Mouse (Mus musculus): Measurements from ENCODE around the gene Zfp846.
"Not testable (repeated sequence)": the region's sequence is repeated elsewhere in the genome, so short reads cannot be mapped to it uniquely, and the experiment has no call there.

Gene Zfp846

GRCm38 (mm10) chr9:20581175-20581634 is at the start of gene Zfp846:
Gene Zfp846, plus strand, starts transcription at chr9:20581291.
- in situ Hi-C loops (cut with MboI, MseI), result no loop called here

DNA sequence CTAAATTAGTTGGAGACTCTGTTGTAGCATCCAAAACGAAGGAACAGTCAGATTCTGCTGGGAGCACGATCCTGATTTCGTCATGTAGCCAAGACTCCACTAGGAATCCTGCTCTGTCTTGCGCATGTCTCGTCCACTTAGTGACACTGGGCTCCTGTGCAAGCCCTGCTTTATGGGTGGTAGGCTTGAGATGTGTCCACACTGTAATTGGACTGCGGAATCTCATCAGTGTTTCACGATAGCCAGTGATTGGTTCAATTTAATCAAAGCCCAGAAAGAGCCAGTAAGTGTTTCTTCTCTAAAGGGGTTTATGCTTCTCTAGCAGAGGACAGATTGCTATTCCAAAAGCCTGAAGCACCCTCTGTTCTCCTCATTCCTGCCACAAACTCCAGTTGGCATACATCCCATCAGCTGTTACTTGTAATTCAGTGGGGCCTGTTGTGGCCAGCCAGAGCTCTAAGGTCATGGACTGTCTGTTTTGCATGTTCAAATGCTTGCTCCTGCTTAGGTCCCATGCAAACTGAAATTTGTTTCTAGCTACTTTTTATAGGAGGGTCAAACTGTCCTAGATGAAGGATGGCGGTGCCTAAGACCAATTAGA is 46.7 kb upstream of the Zfp846 start:
- in situ Hi-C loops (cut with MboI, MseI), result no loop called here

- in situ Hi-C loops (cut with MboI, MseI), result no loop called here
Measured at GRCm38 (mm10) chr9:20536598-20536997, 44.5 kb upstream of the Zfp846 start.

DNA sequence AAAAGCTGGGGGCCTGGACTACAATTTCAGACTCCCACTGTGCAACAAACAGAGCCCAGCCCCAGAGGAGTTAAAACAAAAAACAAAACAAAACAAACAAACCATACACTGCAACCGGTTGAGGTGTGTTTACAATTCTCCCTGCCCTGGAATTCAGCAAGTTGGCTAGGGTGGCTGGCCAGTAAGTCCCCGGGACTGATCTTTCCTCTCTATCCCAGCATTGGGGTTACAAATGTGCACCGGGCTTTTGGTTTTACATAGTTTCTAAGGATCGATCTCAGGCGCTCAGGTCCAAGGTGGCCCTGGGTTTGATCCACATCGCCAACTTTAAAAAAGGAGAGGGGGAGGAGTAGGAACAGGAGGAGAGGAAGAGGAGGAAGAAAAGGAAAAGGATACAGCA is 37.6 kb upstream of the Zfp846 start:
- in situ Hi-C loops (cut with MboI, MseI), result no loop called here

DNA sequence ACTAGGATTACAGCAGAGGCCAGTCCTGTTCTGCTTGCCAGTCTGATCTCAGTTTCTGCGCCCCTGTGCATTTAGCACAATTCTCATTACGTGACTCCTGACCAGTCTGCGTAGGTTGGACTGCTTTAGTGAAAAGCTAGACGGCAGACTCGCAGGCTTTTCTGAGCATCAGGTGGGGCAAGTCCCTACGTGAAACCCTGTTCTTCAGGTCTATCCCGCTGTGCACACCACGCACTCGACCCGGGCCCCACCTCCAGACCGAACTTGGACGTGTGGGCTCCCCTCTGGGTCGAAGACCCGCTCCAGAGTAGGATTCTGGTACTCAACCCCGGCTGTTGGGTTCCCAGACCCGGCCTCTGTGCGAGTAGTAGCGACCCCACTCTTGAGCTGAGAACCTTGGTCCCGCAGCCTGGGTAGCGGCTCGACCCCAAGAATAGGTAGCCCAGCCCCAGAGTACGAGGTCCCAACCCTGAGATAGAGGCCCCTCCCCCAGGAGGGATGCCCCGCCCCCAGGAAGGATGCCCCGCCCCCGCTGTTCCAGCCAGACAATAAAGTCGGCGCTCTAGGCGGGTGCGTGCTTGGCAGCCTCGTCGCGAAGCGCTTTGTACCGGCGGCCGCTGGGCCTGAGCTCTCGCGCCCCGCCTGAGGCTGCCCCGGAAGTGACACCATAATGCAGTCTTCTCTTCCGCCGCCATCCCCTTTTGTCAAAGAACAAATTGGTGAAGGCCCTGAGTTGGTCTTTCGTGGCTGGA is 36.8 kb upstream of the Zfp846 start:
- in situ Hi-C loops (cut with MboI, MseI), result no loop called here

GRCm38 (mm10) chr9:20545151-20545550 is 35.9 kb upstream of the Zfp846 start:
- in situ Hi-C loops (cut with MboI, MseI), result no loop called here

DNA sequence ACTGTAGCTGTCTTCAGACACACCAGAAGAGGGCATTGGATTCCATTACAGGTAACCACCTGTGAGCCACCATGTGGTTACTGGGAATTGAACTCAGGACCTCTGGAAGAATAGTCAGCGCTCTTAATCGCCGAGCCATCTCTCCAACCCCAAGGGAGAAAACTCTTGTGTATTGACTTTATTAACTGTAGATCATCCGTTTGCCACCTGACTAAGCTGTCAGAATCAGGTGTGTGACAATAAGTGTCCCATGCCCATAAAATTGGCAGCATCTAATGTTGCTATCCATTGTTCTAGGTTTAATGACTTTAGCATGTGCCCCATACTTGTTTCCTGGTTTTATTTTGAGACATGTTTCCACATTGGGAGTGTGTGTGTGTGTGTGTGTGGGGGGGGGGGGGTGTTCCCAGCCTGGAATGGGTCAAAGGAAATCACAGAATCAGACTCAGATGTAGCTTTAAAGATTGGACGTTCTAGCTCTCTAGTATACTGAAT is 29.3 kb upstream of the Zfp846 start:
- in situ Hi-C loops (cut with MboI, MseI), result no loop called here

DNA sequence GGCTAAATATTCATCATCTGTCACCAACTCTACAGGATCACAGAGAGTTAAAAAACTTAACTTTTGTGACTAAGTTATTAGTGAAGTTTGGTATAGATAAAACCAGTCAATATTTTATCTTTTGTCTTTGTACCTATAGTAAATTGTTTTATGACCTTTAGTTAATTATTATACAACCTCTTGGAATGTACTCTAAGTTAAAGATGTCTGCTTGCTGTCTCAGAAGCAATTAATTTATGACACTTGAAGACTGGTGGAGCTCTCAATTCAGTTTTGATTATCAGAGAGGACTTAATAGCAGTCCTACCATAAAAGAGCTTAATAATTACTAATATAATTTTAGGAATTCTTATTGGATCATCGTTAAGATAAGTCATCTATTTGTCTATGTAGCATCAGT is 28.4 kb upstream of the Zfp846 start:
- in situ Hi-C loops (cut with MboI, MseI), result no loop called here

- in situ Hi-C loops (cut with MboI, MseI), result no loop called here
Measured at GRCm38 (mm10) chr9:20562177-20562576, 18.9 kb upstream of the Zfp846 start.

- in situ Hi-C loops (cut with MboI, MseI), result not testable (repeated sequence)
Measured at GRCm38 (mm10) chr9:20565326-20566030, 15.6 kb upstream of the Zfp846 start.

- in situ Hi-C loops (cut with MboI, MseI), result no loop called here
Measured at GRCm38 (mm10) chr9:20571060-20571459, 10.0 kb upstream of the Zfp846 start.

DNA sequence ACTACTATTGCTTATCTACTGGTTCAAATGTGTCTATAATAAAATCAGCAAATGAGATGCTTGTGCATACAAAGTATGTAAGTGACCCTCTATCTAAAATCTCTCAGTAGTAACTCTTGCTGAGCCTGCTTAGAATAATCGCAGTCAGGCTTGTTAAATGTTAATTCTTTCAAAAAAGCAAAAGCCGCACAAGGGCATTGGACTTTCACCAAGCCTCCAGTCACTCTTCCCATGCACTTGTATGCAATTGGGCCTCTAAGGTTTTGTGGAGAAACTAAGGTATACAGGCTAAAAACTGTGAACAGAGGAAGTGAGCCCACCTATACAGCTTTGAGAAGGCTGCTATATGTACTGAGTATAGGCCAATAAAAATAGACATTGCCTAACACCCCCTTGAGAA is 4.5 kb upstream of the Zfp846 start:
- in situ Hi-C loops (cut with MboI, MseI), result no loop called here

DNA sequence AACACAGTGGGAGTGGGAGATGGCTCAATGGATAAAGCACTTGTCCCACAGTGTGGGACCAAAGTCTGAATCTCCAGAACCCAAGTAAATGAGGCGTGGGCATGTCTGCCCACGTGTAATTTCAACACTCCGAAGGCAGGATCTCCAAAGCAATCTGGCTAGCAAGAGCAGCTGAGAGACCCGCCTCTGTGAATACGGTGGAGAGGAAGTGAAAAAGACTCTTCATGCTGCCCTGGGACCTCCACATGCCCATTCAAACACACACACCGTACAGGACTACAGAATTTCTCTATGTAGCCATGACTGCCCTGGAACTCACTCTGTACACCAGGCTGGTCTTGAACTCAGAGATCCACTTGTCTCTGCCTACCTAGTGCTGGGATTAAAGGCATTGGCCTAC is 20.2 kb downstream of the Zfp846 start:
- in situ Hi-C loops (cut with MboI, MseI), result no loop called here

GRCm38 (mm10) chr9:20606269-20606668 is 25.2 kb downstream of the Zfp846 start:
- in situ Hi-C loops (cut with MboI, MseI), result no loop called here

DNA sequence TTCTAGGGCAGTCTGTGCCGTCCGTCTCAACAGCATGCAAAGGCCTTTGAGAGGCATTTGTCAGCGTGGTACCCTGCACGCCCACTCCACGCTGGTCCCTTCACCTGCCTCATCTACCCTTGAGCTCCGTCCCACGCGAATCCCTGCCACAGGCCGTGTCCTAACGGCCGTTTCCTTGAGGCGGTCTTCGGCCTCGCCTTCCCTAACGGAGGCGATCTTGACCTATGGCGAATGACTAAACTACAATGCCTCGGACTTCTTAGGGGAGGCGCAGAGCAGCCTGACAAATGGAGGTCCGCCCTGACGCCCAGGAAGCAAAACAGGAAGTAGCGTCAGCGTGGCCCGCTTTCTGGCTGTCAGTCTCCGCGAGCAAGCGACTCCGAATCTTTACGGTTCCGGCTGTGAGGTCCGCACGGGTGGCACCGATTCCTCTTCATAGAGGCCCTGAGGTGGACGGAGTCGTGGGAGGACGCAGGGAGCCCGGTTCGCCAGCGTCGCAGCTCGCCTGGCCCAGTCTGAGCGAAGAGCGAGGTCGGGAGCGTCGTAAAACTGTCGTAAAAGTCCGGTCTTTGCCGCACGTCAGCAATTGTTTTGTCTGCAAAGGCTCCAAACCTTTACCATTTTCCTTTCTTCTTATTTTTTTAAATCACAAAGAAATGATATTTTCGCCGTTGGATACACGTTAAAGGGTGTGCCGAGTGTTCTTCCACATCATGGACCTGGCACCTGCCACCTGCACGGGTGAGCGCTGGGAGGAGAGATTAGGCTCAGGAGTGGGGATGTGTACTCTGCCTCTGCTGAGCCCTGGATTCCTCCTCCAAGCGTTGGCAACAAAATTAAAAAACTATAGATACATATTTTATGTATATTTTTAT is 26.2 kb downstream of the Zfp846 start:
- in situ Hi-C loops (cut with MboI, MseI), result no loop called here

DNA sequence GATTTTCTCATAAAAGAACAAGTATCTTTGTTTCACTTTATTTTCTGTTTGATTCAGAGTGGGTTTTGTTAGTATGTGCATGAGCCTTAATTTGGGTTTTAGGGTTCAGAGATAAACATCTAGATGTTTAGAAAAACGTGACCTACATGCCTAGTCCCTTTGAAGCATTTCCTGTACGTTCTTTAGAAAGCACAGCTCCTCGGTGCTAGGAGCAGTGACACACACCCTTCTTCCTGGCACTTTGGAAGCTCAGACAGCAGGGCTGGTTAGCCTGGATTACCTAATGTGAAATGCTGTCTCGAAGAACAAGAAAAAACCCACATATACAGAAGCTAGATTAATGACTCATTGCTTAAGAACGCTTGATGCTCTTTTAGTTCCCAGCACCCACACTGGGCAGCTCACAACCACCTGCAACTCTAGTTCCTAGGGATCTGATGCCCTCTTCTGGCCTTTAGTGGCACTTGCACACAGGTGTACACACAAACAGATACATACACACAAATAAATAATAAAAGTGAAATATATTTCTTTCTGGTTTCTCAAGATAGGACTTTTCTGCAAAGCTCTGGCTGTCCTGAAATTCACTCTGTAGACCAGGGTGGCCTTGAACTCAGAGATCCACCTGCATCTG is 28.9 kb downstream of the Zfp846 start:
- in situ Hi-C loops (cut with MboI, MseI), result no loop called here

GRCm38 (mm10) chr9:20611976-20612375 is 30.9 kb downstream of the Zfp846 start:
- in situ Hi-C loops (cut with MboI, MseI), result no loop called here

DNA sequence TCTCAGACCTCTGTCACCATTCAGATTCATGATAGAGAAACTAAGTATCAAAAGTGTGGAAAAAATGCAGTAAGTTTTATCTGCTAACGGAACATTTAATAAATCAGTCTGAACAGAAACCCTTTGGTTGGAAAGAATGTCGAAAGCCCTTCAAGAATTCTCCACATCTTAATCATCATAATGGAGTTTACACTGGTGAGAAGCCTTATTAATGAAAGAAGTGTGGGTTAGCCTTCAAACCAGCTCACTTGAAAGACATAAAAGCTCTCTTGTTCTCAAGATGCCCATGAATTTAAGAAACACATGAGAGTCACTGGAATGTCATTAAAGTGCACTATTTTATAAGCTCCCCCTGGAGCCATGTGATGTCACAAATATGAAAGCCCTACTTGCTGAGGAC is 35.6 kb downstream of the Zfp846 start:
- in situ Hi-C loops (cut with MboI, MseI), result no loop called here

- in situ Hi-C loops (cut with MboI, MseI), result loop anchor here (25.0 kb wide), 1 partner anchor 506 kb away; the partner anchor contains the start of genes Cdc37 and Tyk2
Measured at GRCm38 (mm10) chr9:20631332-20631731, 50.2 kb downstream of the Zfp846 start.

DNA sequence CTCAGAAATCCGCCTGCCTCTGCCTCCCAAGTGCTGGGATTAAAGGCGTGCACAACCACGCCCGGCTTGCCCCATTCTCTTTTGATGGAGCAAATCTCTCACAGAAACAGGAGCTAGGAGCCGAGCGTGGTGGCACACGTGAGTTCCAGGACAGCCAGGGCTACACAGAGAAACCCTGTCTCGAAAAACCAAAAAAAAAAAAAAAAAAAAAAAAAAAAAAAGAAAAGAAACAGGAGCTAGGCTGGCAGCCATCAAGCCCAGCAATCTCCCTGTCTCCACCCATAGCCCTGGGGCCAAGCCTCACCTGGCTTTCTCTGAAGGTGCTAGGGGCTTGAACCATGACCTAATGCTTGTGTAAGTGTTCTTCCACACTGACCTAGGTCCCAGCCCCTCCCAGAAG is 54.6 kb downstream of the Zfp846 start:
- in situ Hi-C loops (cut with MboI, MseI), result loop anchor here (25.0 kb wide), 1 partner anchor 502 kb away; the partner anchor contains the start of genes Cdc37 and Tyk2

- in situ Hi-C loops (cut with MboI, MseI), result loop anchor here (25.0 kb wide), 1 partner anchor 501 kb away; the partner anchor contains the start of genes Cdc37 and Tyk2
Measured at GRCm38 (mm10) chr9:20636256-20636655, 55.2 kb downstream of the Zfp846 start.
